Mouse (Mus musculus) neural tube, embryonic 13.5 days (tissue): ENCODE measurements at regions not wholly inside any gene's neighbourhood (a gene's known extent, or its start where the extent isn't known, plus 50 kb on each side); places are given as distances from the start of the nearest gene placed in this dataset.

Experiments
- ATAC-seq: fragments of 200-750 bp; cut with Nextera tagmentation; 2 replicates; pipeline ENCODE4 v1.8.0; 2017; ENCODE audit warnings: low read depth, mild to moderate bottlenecking, moderate TSS enrichment, moderate library complexity
- H3K27ac ChIP-seq: fragments of 300-500 bp; sonication (generic); replicated peaks from 2 replicates; pipeline ENCODE4 v1.5.1; 2015; ENCODE audit warnings: moderate library complexity, mild to moderate bottlenecking, inconsistent platforms
- H3K27me3 ChIP-seq: fragments of 300-500 bp; sonication (generic); 2 replicates; pipeline ENCODE4 v1.6.1; 2015; ENCODE audit warnings: mild to moderate bottlenecking, inconsistent platforms
- H3K36me3 ChIP-seq: fragments of 300-500 bp; sonication (generic); 2 replicates; pipeline ENCODE4 v1.6.1; 2015; ENCODE audit warnings: mild to moderate bottlenecking, inconsistent platforms
- H3K4me1 ChIP-seq: fragments of 300-500 bp; sonication (generic); replicated peaks from 2 replicates; pipeline ENCODE4 v1.6.1; 2015; ENCODE audit warnings: inconsistent platforms
- H3K4me2 ChIP-seq: fragments of 300-500 bp; sonication (generic); 2 replicates; pipeline ENCODE4 v1.6.1; 2015; ENCODE audit warnings: inconsistent platforms, mild to moderate bottlenecking, moderate library complexity
- H3K4me3 ChIP-seq: fragments of 300-500 bp; sonication (generic); 2 replicates; pipeline ENCODE4 v1.5.1; 2015; ENCODE audit warnings: mild to moderate bottlenecking, inconsistent platforms
- H3K9ac ChIP-seq: fragments of 300-500 bp; sonication (generic); 2 replicates; pipeline ENCODE4 v1.6.1; 2015; ENCODE audit warnings: moderate library complexity, mild to moderate bottlenecking, inconsistent platforms
- H3K9me3 ChIP-seq: fragments of 300-500 bp; sonication (generic); 2 replicates; pipeline ENCODE4 v1.6.1; 2016; ENCODE audit warnings: inconsistent platforms
- WGBS: fragments of 180-500 bp; shearing (Covaris S2); methylation state at CpG from one replicate; pipeline ENCODE4 v1.1.7; 2015; 5-methylcytosine and 5-hydroxymethylcytosine counted together

GRCm38 (mm10) chr2:54033277-54033676 lies 52.1 kb downstream of the Rprm start:
- Histone ChIP-seq H3K27me3 (no peaks in the 10 kb centered on the region), H3K4me1 (no peaks in the 10 kb centered on the region), H3K9ac (no peak overlapping the region), H3K4me2 (no peak overlapping the region), H3K9me3 (no peaks in the 10 kb centered on the region), H3K27ac (no peak overlapping the region), H3K4me3 (no peak overlapping the region), H3K36me3 (no peaks in the 10 kb centered on the region)
- no peak for ATAC-seq
- WGBS: 85% methylated on average over 4 of the region's 4 CpGs

GRCm38 (mm10) chr2:54028851-54029250 lies 56.5 kb downstream of the Rprm start:
- no peaks in the 10 kb centered on the region for H3K4me1 ChIP-seq
- no peaks in the 10 kb centered on the region for H3K9me3 ChIP-seq
- 84% methylated on average over 2 of the region's 2 CpGs for WGBS
- H3K36me3 ChIP-seq: no peaks in the 10 kb centered on the region
- H3K27ac ChIP-seq: no peak overlapping the region
- H3K4me3 ChIP-seq: no peak overlapping the region
- no peak for ATAC-seq
- H3K27me3 ChIP-seq: no peaks in the 10 kb centered on the region
- no peak overlapping the region for H3K4me2 ChIP-seq
- H3K9ac ChIP-seq: no peak overlapping the region

GRCm38 (mm10) chr2:54022708-54023107 lies 62.6 kb downstream of the Rprm start:
- Histone ChIP-seq H3K4me1 (no peaks in the 10 kb centered on the region), H3K36me3 (no peaks in the 10 kb centered on the region), H3K27me3 (no peaks in the 10 kb centered on the region), H3K9ac (no peak overlapping the region), H3K4me2 (no peak overlapping the region), H3K27ac (no peak overlapping the region), H3K4me3 (no peak overlapping the region), H3K9me3 (no peaks in the 10 kb centered on the region)
- no peak for ATAC-seq
- 87% methylated on average over 4 of the region's 4 CpGs for WGBS

GRCm38 (mm10) chr2:53990157-53990556 lies 95.2 kb downstream of the Rprm start:
- H3K27ac ChIP-seq: no peak overlapping the region
- no peaks in the 10 kb centered on the region for H3K9me3 ChIP-seq
- no peak for ATAC-seq
- 54% methylated on average over 2 of the region's 2 CpGs for WGBS
- no peak overlapping the region for H3K4me2 ChIP-seq
- no peaks in the 10 kb centered on the region for H3K4me1 ChIP-seq
- H3K9ac ChIP-seq: no peak overlapping the region
- no peaks in the 10 kb centered on the region for H3K27me3 ChIP-seq
- no peaks in the 10 kb centered on the region for H3K36me3 ChIP-seq
- H3K4me3 ChIP-seq: no peak overlapping the region

GRCm38 (mm10) chr2:53975707-53976106 lies 109.6 kb downstream of the Rprm start:
- Histone ChIP-seq H3K27me3 (no peaks in the 10 kb centered on the region), H3K9ac (no peak overlapping the region), H3K9me3 (no peaks in the 10 kb centered on the region), H3K4me2 (no peak overlapping the region), H3K4me3 (no peak overlapping the region), H3K27ac (no peak overlapping the region), H3K4me1 (no peaks in the 10 kb centered on the region), H3K36me3 (no peaks in the 10 kb centered on the region)
- ATAC-seq: no peak
- WGBS: 74% methylated on average over 4 of the region's 4 CpGs

GRCm38 (mm10) chr2:53960499-53960898 lies 124.9 kb downstream of the Rprm start:
- no peaks in the 10 kb centered on the region for H3K9me3 ChIP-seq
- H3K4me2 ChIP-seq: no peak overlapping the region
- H3K27me3 ChIP-seq: no peaks in the 10 kb centered on the region
- H3K27ac ChIP-seq: no peak overlapping the region
- WGBS: 69% methylated on average over 1 of the region's 1 CpGs
- no peak overlapping the region for H3K4me3 ChIP-seq
- no peak for ATAC-seq
- H3K9ac ChIP-seq: no peak overlapping the region
- no peaks in the 10 kb centered on the region for H3K36me3 ChIP-seq
- H3K4me1 ChIP-seq: no peaks in the 10 kb centered on the region

- Histone ChIP-seq H3K4me2 (no peak overlapping the region), H3K36me3 (no peaks in the 10 kb centered on the region), H3K9me3 (no peaks in the 10 kb centered on the region), H3K9ac (no peak overlapping the region), H3K27ac (no peak overlapping the region), H3K4me3 (no peak overlapping the region), H3K27me3 (no peaks in the 10 kb centered on the region), H3K4me1 (peaks cover 3% of the 10 kb centered on the region; the same call in 1 of the 2 replicates)
- 69% methylated on average over 2 of the region's 2 CpGs for WGBS
- no peak for ATAC-seq
Measured at GRCm38 (mm10) chr2:53948237-53948636, 137.1 kb downstream of the Rprm start.

GRCm38 (mm10) chr2:53947534-53947933 lies 137.8 kb downstream of the Rprm start:
- peaks cover 3% of the 10 kb centered on the region; the same call in 1 of the 2 replicates for H3K4me1 ChIP-seq
- no peak overlapping the region for H3K4me2 ChIP-seq
- H3K4me3 ChIP-seq: no peak overlapping the region
- no peak overlapping the region for H3K27ac ChIP-seq
- no peaks in the 10 kb centered on the region for H3K9me3 ChIP-seq
- ATAC-seq: peak; percentile 89
- no peak overlapping the region for H3K9ac ChIP-seq
- H3K36me3 ChIP-seq: no peaks in the 10 kb centered on the region
- H3K27me3 ChIP-seq: no peaks in the 10 kb centered on the region

- ATAC-seq: no peak
- no peak overlapping the region for H3K9ac ChIP-seq
- WGBS: 95% methylated on average over 3 of the region's 3 CpGs
Measured at GRCm38 (mm10) chr2:53911857-53912256, 173.5 kb downstream of the Rprm start.

More at GRCm38 (mm10) chr2:53911857-53912256, 173.5 kb downstream of the Rprm start:
- H3K9me3 ChIP-seq: no peaks in the 10 kb centered on the region
- H3K36me3 ChIP-seq: no peaks in the 10 kb centered on the region
- H3K4me2 ChIP-seq: no peak overlapping the region
- H3K4me3 ChIP-seq: no peak overlapping the region
- no peaks in the 10 kb centered on the region for H3K27me3 ChIP-seq
- H3K4me1 ChIP-seq: no peaks in the 10 kb centered on the region
- no peak overlapping the region for H3K27ac ChIP-seq
